In genomic region chr8:105804797-105805196, GRCm38 (mm10) we compare ENCODE assay signal across 23 mouse cellular contexts. TPM values are rescaled to one million over a fixed set of nuclear protein-coding genes. Genes with fewer than 3 reads are reported as not detected.
DNase-seq lines count a peak whose midpoint lies in the region; ATAC-seq lines count a peak whose summit lies in the region.
"Had no signal": no experiment of that assay in that cellular context is flagged by ENCODE, and none has a peak within 500 bp of the region (broad histone marks: within the 10 kb centered on the region; RNA-seq: fewer than 3 reads in every experiment).

No protein-coding gene starts in this region.

- no peaks in the 10 kb centered on the region for H3K9me3 ChIP-seq in kidney, embryonic 15.5 days (replicated peaks)
- no peaks in the 10 kb centered on the region for H3K9me3 ChIP-seq in liver, embryonic 16.5 days (replicated peaks; ENCODE audit: control insufficient read depth, low read length)
- no peaks in the 10 kb centered on the region for H3K9me3 ChIP-seq in hindbrain, embryonic 14.5 days (ENCODE audit: control insufficient read depth, low read length)
- H3K9me3 ChIP-seq: embryonic facial prominence, embryonic 15.5 days; heart, embryonic 15.5 days; hindbrain, embryonic 15.5 days; midbrain, embryonic 10.5 days; neural tube, embryonic 13.5 days had no signal

- H3K27me3 ChIP-seq in kidney, embryonic 15.5 days: no peaks in the 10 kb centered on the region
- H3K27me3 ChIP-seq in liver, embryonic 16.5 days (ENCODE audit: control insufficient read depth, insufficient read depth, low read depth, low read length): no peaks in the 10 kb centered on the region
- H3K27me3 ChIP-seq in hindbrain, embryonic 14.5 days (ENCODE audit: control insufficient read depth, insufficient read depth, low read length): no peaks in the 10 kb centered on the region
- H3K27me3 ChIP-seq: embryonic facial prominence, embryonic 15.5 days; hindbrain, embryonic 15.5 days; neural tube, embryonic 13.5 days had no signal

- H3K27ac ChIP-seq in kidney, embryonic 15.5 days: no peak overlapping the region
- peak overlapping the region; percentile 66 for H3K27ac ChIP-seq in liver, embryonic 16.5 days (ENCODE audit: low read length)
- H3K27ac ChIP-seq in hindbrain, embryonic 14.5 days: no peak overlapping the region
- H3K27ac ChIP-seq: embryonic facial prominence, embryonic 15.5 days; heart, embryonic 15.5 days; hindbrain, embryonic 15.5 days; midbrain, embryonic 10.5 days had no signal

- no peak overlapping the region for H3K4me2 ChIP-seq in kidney, embryonic 15.5 days
- H3K4me2 ChIP-seq in liver, embryonic 16.5 days (ENCODE audit: low read depth, low read length): no peak overlapping the region
- no peak overlapping the region for H3K4me2 ChIP-seq in hindbrain, embryonic 14.5 days (replicated peaks)
- H3K4me2 ChIP-seq: embryonic facial prominence, embryonic 15.5 days; heart, embryonic 15.5 days; hindbrain, embryonic 15.5 days; neural tube, embryonic 13.5 days had no signal

- H3K9ac ChIP-seq in kidney, embryonic 15.5 days: no peak overlapping the region
- H3K9ac ChIP-seq in liver, embryonic 16.5 days (ENCODE audit: low read depth, low read length): peak overlapping the region; percentile 31
- H3K9ac ChIP-seq in hindbrain, embryonic 14.5 days: no peak overlapping the region
- H3K9ac ChIP-seq: embryonic facial prominence, embryonic 15.5 days; forebrain, postnatal 0 days; heart, embryonic 15.5 days; hindbrain, embryonic 15.5 days; neural tube, embryonic 13.5 days had no signal

- H3K36me3 ChIP-seq in kidney, embryonic 15.5 days: peaks cover 21% of the 10 kb centered on the region
- H3K36me3 ChIP-seq in liver, embryonic 16.5 days (ENCODE audit: control insufficient read depth, insufficient read depth): peaks cover 57% of the 10 kb centered on the region
- peaks cover 18% of the 10 kb centered on the region for H3K36me3 ChIP-seq in hindbrain, embryonic 14.5 days (replicated peaks; ENCODE audit: control insufficient read depth, insufficient read depth)

- H3K4me1 ChIP-seq in kidney, embryonic 15.5 days: peaks cover 15% of the 10 kb centered on the region
- H3K4me1 ChIP-seq in liver, embryonic 16.5 days (ENCODE audit: control insufficient read depth, low read depth, low read length): peaks cover 77% of the 10 kb centered on the region
- no peaks in the 10 kb centered on the region for H3K4me1 ChIP-seq in hindbrain, embryonic 14.5 days (replicated peaks; ENCODE audit: control insufficient read depth, insufficient read depth, low read length)
- H3K4me1 ChIP-seq: midbrain, embryonic 10.5 days had no signal

- no peak overlapping the region for H3K4me3 ChIP-seq in kidney, embryonic 15.5 days (replicated peaks)
- no peak overlapping the region for H3K4me3 ChIP-seq in liver, embryonic 16.5 days (ENCODE audit: low read depth, low read length)
- no peak overlapping the region for H3K4me3 ChIP-seq in hindbrain, embryonic 14.5 days (replicated peaks; ENCODE audit: low read length)
- H3K4me3 ChIP-seq: embryonic facial prominence, embryonic 15.5 days; heart, embryonic 15.5 days; hindbrain, embryonic 15.5 days; layer of hippocampus, adult 2 months; midbrain, embryonic 10.5 days; myocyte; neural tube, embryonic 13.5 days had no signal

- DNase-seq in kidney, adult 11 months: peak; percentile 86
- DNase-seq in kidney, adult 8-10 months: peak; percentile 74 to 84
- DNase-seq in kidney, postnatal 25 days: peak; percentile 66 to 89
- no peak for DNase-seq in ovary, adult 18-20 months (ENCODE audit: low spot score)
- DNase-seq in hindbrain, embryonic 14.5 days (ENCODE audit: low spot score): no peak
- DNase-seq in layer of hippocampus, adult 11-12 months (ENCODE audit: low spot score): no peak
- DNase-seq: adrenal gland, postnatal 10 days; cerebellum, adult 9-10 months; forebrain, postnatal 0 days; heart, postnatal 36 days; thymus, adult 2 months; thymus, postnatal 4 days had no signal

- ATAC-seq in kidney, embryonic 15.5 days (replicated peaks; ENCODE audit: low FRiP score): no peak
- no peak for ATAC-seq in liver, embryonic 16.5 days (ENCODE audit: low read depth)
- no peak for ATAC-seq in hindbrain, embryonic 14.5 days (ENCODE audit: low FRiP score)
- ATAC-seq: forebrain, postnatal 0 days; midbrain, embryonic 16.5 days had no signal

- WGBS in kidney, embryonic 15.5 days: 89% methylated on average over 7 of the region's 7 CpGs
- WGBS in liver, embryonic 16.5 days (ENCODE audit: insufficient replicate concordance): 81% methylated on average over 7 of the region's 7 CpGs
- WGBS in hindbrain, embryonic 14.5 days: 92% methylated on average over 7 of the region's 7 CpGs

RNA-seq across cellular contexts. Expression of gene Ranbp10, which starts 22.4 kb away (rescaled TPM):
- 12.2 and 13.8 TPM in 2 replicates for polyA plus RNA-seq in kidney, embryonic 15.5 days (2015; fragmentation: Nextera tagmentation; extraction: Ambion mirVana)
- 44.3 and 50.1 TPM in 2 replicates for polyA plus RNA-seq in liver, embryonic 16.5 days (2015; fragmentation: Nextera tagmentation; extraction: Ambion mirVana)
- polyA plus RNA-seq in hindbrain, embryonic 14.5 days (2014; fragmentation: Nextera tagmentation; extraction: Ambion mirVana): 9.1 and 10.4 TPM in 2 replicates

RNA-seq across cellular contexts. Expression of gene Tsnaxip1, which starts 22.7 kb away (rescaled TPM):
- 0.13 and 0.14 TPM in 2 replicates for polyA plus RNA-seq in kidney, embryonic 15.5 days (2015; fragmentation: Nextera tagmentation; extraction: Ambion mirVana)
- polyA plus RNA-seq in liver, embryonic 16.5 days (2015; fragmentation: Nextera tagmentation; extraction: Ambion mirVana): 0.07 TPM in 2 replicates
- 0.64 and 1.4 TPM in 2 replicates for polyA plus RNA-seq in hindbrain, embryonic 14.5 days (2014; fragmentation: Nextera tagmentation; extraction: Ambion mirVana)
- polyA plus RNA-seq: intestine, embryonic 14.5 days had no signal

RNA-seq across cellular contexts. Expression of gene Gfod2, which starts 46.3 kb away (rescaled TPM):
- polyA plus RNA-seq in kidney, embryonic 15.5 days (2015; fragmentation: Nextera tagmentation; extraction: Ambion mirVana): 21.2 and 23.7 TPM in 2 replicates
- polyA plus RNA-seq in liver, embryonic 16.5 days (2015; fragmentation: Nextera tagmentation; extraction: Ambion mirVana): 1.6 and 1.8 TPM in 2 replicates
- polyA plus RNA-seq in hindbrain, embryonic 14.5 days (2014; fragmentation: Nextera tagmentation; extraction: Ambion mirVana): 62.7 and 71.7 TPM in 2 replicates

RNA-seq across cellular contexts. Expression of gene Cenpt, which starts 48.3 kb away (rescaled TPM):
- polyA plus RNA-seq in kidney, embryonic 15.5 days (2015; fragmentation: Nextera tagmentation; extraction: Ambion mirVana): 42.0 and 47.0 TPM in 2 replicates
- polyA plus RNA-seq in liver, embryonic 16.5 days (2015; fragmentation: Nextera tagmentation; extraction: Ambion mirVana): 19.1 and 20.5 TPM in 2 replicates
- 46.3 and 51.7 TPM in 2 replicates for polyA plus RNA-seq in hindbrain, embryonic 14.5 days (2014; fragmentation: Nextera tagmentation; extraction: Ambion mirVana)

RNA-seq across cellular contexts. Expression of gene Thap11, which starts 50.1 kb away (rescaled TPM):
- 66.9 and 67.5 TPM in 2 replicates for polyA plus RNA-seq in kidney, embryonic 15.5 days (2015; fragmentation: Nextera tagmentation; extraction: Ambion mirVana)
- polyA plus RNA-seq in liver, embryonic 16.5 days (2015; fragmentation: Nextera tagmentation; extraction: Ambion mirVana): 25.4 and 26.4 TPM in 2 replicates
- polyA plus RNA-seq in hindbrain, embryonic 14.5 days (2014; fragmentation: Nextera tagmentation; extraction: Ambion mirVana): 46.2 and 51.2 TPM in 2 replicates

Comparison
In these comparisons a context has a peak if more than half of its experiments do, and no peak if none do; other contexts are left out.
1. DNase-seq: peak in kidney, adult 11 months (single experiment), kidney, adult 8-10 months (2 of 2) and kidney, postnatal 25 days (2 of 2); none in ovary, adult 18-20 months (single experiment), hindbrain, embryonic 14.5 days (single experiment) and layer of hippocampus, adult 11-12 months (single experiment).